Mouse (Mus musculus): ENCODE data around the gene Dnase2a. TPM values are rescaled to one million over a fixed set of nuclear protein-coding genes. Genes with fewer than 3 reads are reported as not detected.

The Dnase2a gene
- polyA plus RNA-seq, 1 experiment = 44.9 TPM

DNA sequence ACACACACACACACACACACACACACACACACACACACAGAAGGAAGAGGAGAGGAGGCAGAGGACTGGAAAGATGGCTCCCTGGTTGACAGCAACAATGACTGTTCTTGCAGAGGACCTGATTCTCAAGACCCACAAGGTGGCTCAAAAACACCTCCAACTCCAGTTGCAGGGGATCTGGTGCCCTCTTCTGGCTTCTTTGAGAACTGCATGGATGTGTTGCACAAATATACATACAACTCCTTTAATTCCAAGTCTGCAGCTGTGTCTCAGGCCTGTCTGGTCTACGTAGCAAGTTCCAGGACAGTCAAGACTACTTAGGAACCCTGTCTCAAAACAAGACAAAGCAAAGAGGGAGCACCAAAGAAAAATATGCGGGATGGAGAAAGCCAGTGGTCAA, 48.4 kb downstream of the Dnase2a start:
- 58% methylated on average over 2 of the region's 2 CpGs for WGBS
- peak; percentile 51 to 60 for DNase-seq (ENCODE audit: low read depth in 1 of 2, low spot score in 2 of 2)
- Histone ChIP-seq H3K27ac (ENCODE audit: insufficient read depth, low read length) (no peak overlapping the region), H3K27me3 (ENCODE audit: control insufficient read depth, insufficient read depth, low read length) (peaks cover 4% of the 10 kb centered on the region; the same call in 1 of the 2 replicates), H3K36me3 (ENCODE audit: control insufficient read depth, insufficient read depth, low read length) (peaks cover 2% of the 10 kb centered on the region; the same call in 1 of the 2 replicates), H3K4me1 (ENCODE audit: control insufficient read depth, insufficient read depth, insufficient read length) (peaks cover 4% of the 10 kb centered on the region), H3K4me3 (ENCODE audit: extremely low read depth, insufficient read depth, insufficient read length) (no peak overlapping the region)
- TF ChIP-seq CTCF (IDR thresholded peaks at IDR 0.05; ENCODE audit: extremely low read depth, insufficient read depth, insufficient read length, insufficient replicate concordance) = peak; percentile 69; the same call in 1 of the 2 replicates
- TF ChIP-seq POLR2A (IDR thresholded peaks at IDR 0.05; ENCODE audit: low read depth, low read length) = no peak

DNA sequence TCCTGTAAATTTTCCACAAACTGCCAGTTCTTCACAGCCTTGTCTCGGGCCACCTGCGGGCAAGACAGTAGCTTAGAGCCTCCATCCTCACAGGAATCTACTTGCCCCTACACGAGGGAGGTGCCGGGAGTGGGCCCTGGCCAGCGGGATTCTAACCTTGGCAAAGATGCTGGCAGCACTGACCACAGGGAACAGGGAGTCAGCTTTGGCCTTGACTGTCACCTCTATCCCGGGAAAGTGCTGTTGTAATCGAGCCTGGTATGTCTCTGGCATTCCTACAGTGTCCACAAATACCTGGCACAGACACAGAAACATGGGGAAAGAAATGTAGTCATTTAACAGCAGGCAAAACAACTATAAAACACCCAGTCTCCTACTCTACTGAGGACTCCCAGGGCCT, 51.5 kb downstream of the Dnase2a start:
- 93% methylated on average over 7 of the region's 7 CpGs for whole genome bisulfite sequencing
- DNase-seq (ENCODE audit: low read depth in 1 of 2, low spot score in 2 of 2) = no peak
- TF ChIP-seq CTCF (IDR thresholded peaks at IDR 0.05; ENCODE audit: extremely low read depth, insufficient read depth, insufficient read length, insufficient replicate concordance) (no peak), POLR2A (IDR thresholded peaks at IDR 0.05; ENCODE audit: low read depth, low read length) (no peak)
- H3K4me3 ChIP-seq (ENCODE audit: extremely low read depth, insufficient read depth, insufficient read length) = no peak overlapping the region
- no peak overlapping the region for H3K27ac ChIP-seq (ENCODE audit: insufficient read depth, low read length)
- no peaks in the 10 kb centered on the region for H3K4me1 ChIP-seq (ENCODE audit: control insufficient read depth, insufficient read depth, insufficient read length)
- H3K27me3 ChIP-seq (ENCODE audit: control insufficient read depth, insufficient read depth, low read length) = no peaks in the 10 kb centered on the region
- peaks cover 2% of the 10 kb centered on the region; the same call in 1 of the 2 replicates for H3K36me3 ChIP-seq (ENCODE audit: control insufficient read depth, insufficient read depth, low read length)

DNA sequence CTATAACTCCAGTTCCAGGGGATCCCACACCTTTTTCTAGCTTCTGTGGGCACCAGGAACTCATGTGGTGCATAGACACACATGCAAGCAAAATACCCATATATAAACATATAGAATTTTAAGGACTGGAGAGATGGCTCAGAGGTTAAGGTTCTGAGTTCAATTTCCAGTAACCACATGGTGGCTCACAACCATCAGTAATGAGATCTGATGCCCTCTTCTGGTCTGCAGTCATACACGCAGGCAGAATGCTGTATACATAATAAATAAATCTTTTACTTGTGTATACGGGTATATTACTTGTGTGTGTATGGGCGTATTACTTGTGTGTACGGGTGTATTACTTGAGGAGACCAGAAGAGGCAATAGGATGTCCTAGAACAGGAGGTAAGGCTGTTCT, 55.6 kb downstream of the Dnase2a start:
- Histone ChIP-seq H3K27me3 (ENCODE audit: control insufficient read depth, insufficient read depth, low read length) (no peaks in the 10 kb centered on the region), H3K36me3 (ENCODE audit: control insufficient read depth, insufficient read depth, low read length) (peaks cover 2% of the 10 kb centered on the region; the same call in 1 of the 2 replicates), H3K4me3 (ENCODE audit: extremely low read depth, insufficient read depth, insufficient read length) (no peak overlapping the region), H3K4me1 (ENCODE audit: control insufficient read depth, insufficient read depth, insufficient read length) (peaks cover 17% of the 10 kb centered on the region; the same call in 1 of the 2 replicates), H3K27ac (ENCODE audit: insufficient read depth, low read length) (no peak overlapping the region)
- no peak for DNase-seq (ENCODE audit: low read depth in 1 of 2, low spot score in 2 of 2)
- TF ChIP-seq CTCF (IDR thresholded peaks at IDR 0.05; ENCODE audit: extremely low read depth, insufficient read depth, insufficient read length, insufficient replicate concordance) (no peak), POLR2A (IDR thresholded peaks at IDR 0.05; ENCODE audit: low read depth, low read length) (no peak)
- WGBS = 84% methylated on average over 4 of the region's 4 CpGs

DNA sequence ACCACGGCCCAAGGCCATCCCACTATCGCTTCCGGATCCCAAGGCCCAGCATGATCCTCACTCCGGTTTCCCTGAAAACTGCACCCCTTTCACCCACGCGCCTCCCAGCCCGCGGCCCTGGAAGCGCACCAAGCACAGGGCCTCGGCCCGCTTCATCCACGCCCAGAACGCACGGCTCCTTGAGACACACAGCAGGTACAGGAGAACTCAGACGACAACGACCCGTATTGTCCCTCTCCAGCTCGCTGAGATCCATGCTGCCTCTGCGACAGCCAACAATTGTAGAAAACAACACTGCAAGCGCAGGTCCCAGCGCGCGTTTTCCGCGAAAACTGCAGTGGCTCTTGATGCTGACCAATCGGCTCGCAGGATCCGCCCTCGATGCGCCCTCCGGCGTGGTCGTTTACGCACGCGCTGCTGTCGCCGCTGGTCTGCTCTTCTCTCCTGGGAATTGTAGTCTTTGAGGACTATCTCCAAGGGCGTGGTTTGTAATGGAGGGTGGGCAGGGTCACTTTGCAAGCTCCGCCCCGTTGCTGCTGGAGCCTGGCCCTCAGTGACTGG, 57.5 kb downstream of the Dnase2a start:
- TF ChIP-seq POLR2A (IDR thresholded peaks at IDR 0.05; ENCODE audit: low read depth, low read length) (no peak; the same call in 1 of the 2 replicates), CTCF (IDR thresholded peaks at IDR 0.05; ENCODE audit: extremely low read depth, insufficient read depth, insufficient read length, insufficient replicate concordance) (no peak)
- Histone ChIP-seq H3K4me3 (ENCODE audit: extremely low read depth, insufficient read depth, insufficient read length) (peak overlapping the region; percentile 79), H3K27me3 (ENCODE audit: control insufficient read depth, insufficient read depth, low read length) (no peaks in the 10 kb centered on the region), H3K36me3 (ENCODE audit: control insufficient read depth, insufficient read depth, low read length) (peaks cover 2% of the 10 kb centered on the region; the same call in 1 of the 2 replicates), H3K27ac (ENCODE audit: insufficient read depth, low read length) (peak overlapping the region; percentile 34; the same call in 1 of the 2 replicates), H3K4me1 (ENCODE audit: control insufficient read depth, insufficient read depth, insufficient read length) (peaks cover 23% of the 10 kb centered on the region; the same call in 1 of the 2 replicates)
- under 1% methylated on average over 41 of the region's 41 CpGs for WGBS
- peak; percentile 89 to 90 for DNase-seq (ENCODE audit: low read depth in 1 of 2, low spot score in 2 of 2)

DNA sequence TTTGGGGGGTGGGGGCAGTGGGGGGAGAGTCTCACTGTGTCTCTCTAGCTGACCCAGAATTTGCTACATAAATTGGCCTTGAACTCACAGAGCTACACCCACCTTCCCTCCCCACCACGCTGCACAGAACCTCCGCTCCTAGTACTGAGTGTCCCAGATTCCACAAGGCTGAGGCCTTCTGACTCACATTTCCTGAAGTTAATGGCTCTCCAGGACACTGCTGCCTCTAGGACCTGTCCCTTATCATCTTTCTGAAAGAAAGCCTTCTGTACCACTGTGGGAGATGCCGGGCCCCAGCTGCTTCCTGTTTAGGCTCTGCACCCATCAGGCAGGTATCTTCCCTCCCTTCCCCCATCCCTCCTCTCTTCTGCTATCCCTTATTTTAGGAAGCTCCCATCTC, 58.2 kb downstream of the Dnase2a start:
- no peak for TF ChIP-seq CTCF (IDR thresholded peaks at IDR 0.05; ENCODE audit: extremely low read depth, insufficient read depth, insufficient read length, insufficient replicate concordance)
- no peak for TF ChIP-seq POLR2A (IDR thresholded peaks at IDR 0.05; ENCODE audit: low read depth, low read length)
- 54% methylated on average over 3 of the region's 3 CpGs for WGBS
- H3K27ac ChIP-seq (ENCODE audit: insufficient read depth, low read length) = 0 out of 2 replicates have a peak overlapping the region, but pooled peaks have one; percentile 0
- H3K4me3 ChIP-seq (ENCODE audit: extremely low read depth, insufficient read depth, insufficient read length) = no peak overlapping the region
- H3K36me3 ChIP-seq (ENCODE audit: control insufficient read depth, insufficient read depth, low read length) = no peaks in the 10 kb centered on the region
- DNase-seq (ENCODE audit: low read depth in 1 of 2, low spot score in 2 of 2) = no peak
- H3K27me3 ChIP-seq (ENCODE audit: control insufficient read depth, insufficient read depth, low read length) = no peaks in the 10 kb centered on the region
- H3K4me1 ChIP-seq (ENCODE audit: control insufficient read depth, insufficient read depth, insufficient read length) = peaks cover 23% of the 10 kb centered on the region; the same call in 1 of the 2 replicates

DNA sequence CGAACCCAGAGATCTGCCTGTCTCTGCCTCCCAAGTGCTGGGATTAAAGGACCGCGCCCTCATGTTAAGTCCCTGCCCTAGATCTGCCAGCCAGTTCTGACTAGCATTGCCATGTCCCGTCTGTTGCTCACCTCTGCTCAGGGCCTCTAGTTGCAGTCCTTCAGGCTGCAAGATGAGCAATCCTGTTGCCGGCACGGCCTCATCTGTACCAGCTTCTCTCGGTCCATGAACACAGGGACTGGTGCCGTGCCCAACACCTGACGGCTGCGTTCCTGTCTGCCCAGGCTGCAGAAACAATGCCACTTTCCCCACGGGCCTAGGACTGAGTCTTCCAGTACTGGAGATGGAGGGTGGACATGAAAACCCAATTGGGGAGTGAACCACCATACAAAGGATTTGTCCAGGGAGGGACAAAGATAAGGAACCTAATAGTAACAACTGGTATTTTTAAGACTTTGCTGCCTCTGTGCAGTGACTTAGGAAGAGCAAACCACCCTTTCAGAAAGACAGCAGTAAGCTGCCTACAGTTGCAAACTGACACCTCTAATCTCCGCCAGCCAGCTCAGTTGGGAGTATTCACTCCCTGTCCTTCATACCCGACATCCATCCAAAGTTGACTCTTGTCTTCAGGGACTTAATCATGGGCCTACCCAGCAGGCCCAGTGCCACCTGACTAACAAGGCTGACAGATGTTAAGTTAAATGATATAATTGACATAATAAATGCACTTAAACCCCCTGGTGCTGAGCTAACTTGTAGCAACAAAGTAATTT, 59.4 kb downstream of the Dnase2a start:
- TF ChIP-seq POLR2A (IDR thresholded peaks at IDR 0.05; ENCODE audit: low read depth, low read length) (no peak), CTCF (IDR thresholded peaks at IDR 0.05; ENCODE audit: extremely low read depth, insufficient read depth, insufficient read length, insufficient replicate concordance) (no peak)
- no peak overlapping the region for H3K4me3 ChIP-seq (ENCODE audit: extremely low read depth, insufficient read depth, insufficient read length)
- H3K27me3 ChIP-seq (ENCODE audit: control insufficient read depth, insufficient read depth, low read length) = no peaks in the 10 kb centered on the region
- H3K4me1 ChIP-seq (ENCODE audit: control insufficient read depth, insufficient read depth, insufficient read length) = peaks cover 23% of the 10 kb centered on the region; the same call in 1 of the 2 replicates
- no peak for DNase-seq (ENCODE audit: low read depth in 1 of 2, low spot score in 2 of 2)
- 93% methylated on average over 13 of the region's 13 CpGs for WGBS
- no peaks in the 10 kb centered on the region for H3K36me3 ChIP-seq (ENCODE audit: control insufficient read depth, insufficient read depth, low read length)
- H3K27ac ChIP-seq (ENCODE audit: insufficient read depth, low read length) = no peak overlapping the region

Measured in spleen, adult 2 months (tissue).